7 mouse cellular contexts compared by ENCODE assay signal in genomic region chr9:78769168-78769567, GRCm38 (mm10).
DNase-seq lines count a peak whose midpoint lies in the region.

No protein-coding gene starts in this region.

- intact Hi-C loops in heart, postnatal 25 days (cut with DNase I): no loop called here

- peak; percentile 37 for DNase-seq in heart, postnatal 4 days
- DNase-seq in heart, postnatal 25 days (ENCODE audit: low spot score): no peak
- DNase-seq in right cerebral cortex, postnatal 14 days: peak; percentile 36
- DNase-seq in right cerebral cortex, postnatal 25 days: no peak
- peak; percentile 16 to 21 for DNase-seq in cerebellum, postnatal 36 days
- DNase-seq in lung, postnatal 14 days: peak; percentile 44
- no peak for DNase-seq in frontal cortex, postnatal 25 days (ENCODE audit: low spot score in 2 of 2)

Comparison
In these comparisons a context has a peak if more than half of its experiments do, and no peak if none do; other contexts are left out.
1. DNase-seq: peak in heart, postnatal 4 days (single experiment), right cerebral cortex, postnatal 14 days (single experiment), cerebellum, postnatal 36 days (2 of 2) and lung, postnatal 14 days (single experiment); none in heart, postnatal 25 days (single experiment), right cerebral cortex, postnatal 25 days (single experiment) and frontal cortex, postnatal 25 days (0 of 2).